Mouse (Mus musculus) limb, embryonic 14.5 days (tissue): ENCODE measurements around the gene Olfr726. TPM values are rescaled to one million over a fixed set of nuclear protein-coding genes. Genes with fewer than 3 reads are reported as not detected.

Experiments used
- ATAC-seq: fragments of 200-750 bp; cut with Nextera tagmentation; 2 replicates; pipeline ENCODE4 v1.8.0; 2017; ENCODE audit warnings: low read depth, moderate number of reproducible peaks, moderate TSS enrichment; ENCODE audit not compliant: low FRiP score
- DNase-seq: peaks from one replicate; pipeline ENCODE4 v3.0.0-alpha.2; 2015; ENCODE audit warnings: low spot score
- H3K27ac ChIP-seq: fragments of 300-500 bp; sonication (generic); replicated peaks from 2 replicates; pipeline ENCODE4 v1.5.1; 2014; ENCODE audit warnings: low read depth, mild to moderate bottlenecking, low read length, moderate library complexity, mixed read lengths
- H3K27me3 ChIP-seq: fragments of 300-500 bp; sonication (generic); 2 replicates; pipeline ENCODE4 v1.6.1; 2014; ENCODE audit warnings: low read length, mixed read lengths; ENCODE audit not compliant: control insufficient read depth, insufficient read depth
- H3K36me3 ChIP-seq: fragments of 300-500 bp; sonication (generic); 2 replicates; pipeline ENCODE4 v1.6.1; 2014; ENCODE audit warnings: mild to moderate bottlenecking, low read length, moderate library complexity, mixed read lengths; ENCODE audit not compliant: control insufficient read depth, insufficient read depth
- H3K4me1 ChIP-seq: fragments of 300-500 bp; sonication (generic); 2 replicates; pipeline ENCODE4 v1.6.1; 2014; ENCODE audit warnings: antibody characterized with exemption, low read length, mixed read lengths; ENCODE audit not compliant: control insufficient read depth, insufficient read depth
- H3K4me2 ChIP-seq: fragments of 300-500 bp; sonication (generic); replicated peaks from 2 replicates; pipeline ENCODE4 v1.6.1; 2014; ENCODE audit warnings: low read depth, mild to moderate bottlenecking, low read length, moderate library complexity; ENCODE audit not compliant: severe bottlenecking
- H3K4me3 ChIP-seq: fragments of 300-500 bp; sonication (generic); replicated peaks from 2 replicates; pipeline ENCODE4 v1.5.1; 2014; ENCODE audit warnings: low read length
- H3K9ac ChIP-seq: fragments of 300-500 bp; sonication (generic); 2 replicates; pipeline ENCODE4 v1.6.1; 2014; ENCODE audit warnings: mild to moderate bottlenecking, low read depth, low read length, moderate library complexity; ENCODE audit not compliant: severe bottlenecking
- H3K9me3 ChIP-seq: fragments of 300-500 bp; sonication (generic); 2 replicates; pipeline ENCODE4 v1.6.1; 2016; ENCODE audit warnings: low read length; ENCODE audit not compliant: control insufficient read depth
- POLR2A ChIP-seq: fragments of 200-500 bp; IDR thresholded peaks from 2 replicates; pipeline ENCODE4 v1.8.0; 2012; ENCODE audit warnings: inconsistent platforms, mild to moderate bottlenecking, moderate library complexity, borderline replicate concordance; ENCODE audit not compliant: insufficient read depth, insufficient read length; ENCODE audit errors: extremely low read depth
- WGBS: fragments of 180-500 bp; shearing (Covaris S2); extraction: QIAGEN DNeasy Blood & Tissue Kit; methylation state at CpG from one replicate; pipeline ENCODE4 v1.1.7; 2014; 5-methylcytosine and 5-hydroxymethylcytosine counted together
- polyA plus RNA-seq, 2 experiments: library from polyadenylated mRNA; depleted of rRNA in 1 of 2; stranded (reverse) in 1 of 2; unstranded in 1 of 2; fragments of >200 nt; fragmentation: Nextera tagmentation in 1 of 2; extraction: Ambion mirVana in 1 of 2; gene quantifications; 2 replicates each; pipeline versions ENCODE4 v1.2.1 to v1.2.3; 2012 to 2014

The Olfr726 gene
- polyA plus RNA-seq, 2 experiments: not detected

DNA sequence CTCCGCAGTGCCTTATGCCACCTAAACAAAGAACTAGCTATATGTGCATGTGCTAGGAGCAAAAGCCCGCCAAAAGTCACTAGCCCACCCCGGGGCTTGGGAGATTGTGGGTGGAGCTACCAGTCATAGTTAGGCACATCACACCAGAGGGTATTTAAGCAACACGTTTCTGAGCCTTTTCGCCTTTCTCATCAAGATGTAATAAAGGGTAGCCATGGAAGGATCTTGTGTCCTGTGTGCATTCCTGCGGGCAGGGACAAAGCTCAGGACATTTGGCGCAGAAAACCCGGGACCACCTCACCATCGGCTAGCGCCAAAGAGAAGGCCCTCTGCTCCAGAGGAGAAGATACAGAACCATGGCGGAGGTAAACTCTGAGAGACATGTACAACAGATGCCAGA is 29.6 kb downstream of the Olfr726 start:
- H3K4me2 ChIP-seq: peak overlapping the region; percentile 70
- no peaks in the 10 kb centered on the region for H3K27me3 ChIP-seq
- TF ChIP-seq POLR2A: no peak
- H3K27ac ChIP-seq: peak overlapping the region; percentile 92
- no peaks in the 10 kb centered on the region for H3K36me3 ChIP-seq
- 12% methylated on average over 11 of the region's 11 CpGs for whole genome bisulfite sequencing
- H3K9me3 ChIP-seq: no peaks in the 10 kb centered on the region
- DNase-seq: peak; percentile 36
- no peaks in the 10 kb centered on the region for H3K4me1 ChIP-seq
- no peak for ATAC-seq
- H3K4me3 ChIP-seq: peak overlapping the region; percentile 70
- peak overlapping the region; percentile 72 for H3K9ac ChIP-seq

DNA sequence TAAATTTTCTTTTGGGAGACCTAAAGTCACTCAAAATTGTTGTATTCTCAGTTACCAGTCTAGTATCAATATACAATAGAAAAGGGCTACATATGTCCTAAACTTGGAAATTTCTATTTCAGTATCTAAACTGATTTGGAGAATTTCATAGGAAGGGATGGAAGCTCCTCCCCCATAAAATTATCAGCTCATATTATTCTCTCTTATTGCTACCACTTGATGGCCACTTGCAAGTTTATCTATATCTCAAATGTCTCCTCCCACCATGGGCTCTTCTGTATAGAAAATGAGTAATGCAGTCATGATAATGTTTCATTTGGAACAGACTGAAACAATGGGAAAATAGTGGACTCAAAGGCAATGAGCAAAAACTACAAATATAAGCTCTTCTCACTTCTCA is 50.5 kb downstream of the Olfr726 start, which contains the start of gene Olfr725:
Gene Olfr725 (minus strand): TSS at position 101 of the 400 bp plus-strand sequence.
- Histone ChIP-seq H3K4me3 (no peak within 1 kb of the TSS), H3K9me3 (no peaks in the 10 kb centered on the region), H3K9ac (no peak within 1 kb of the TSS), H3K4me1 (no peaks in the 10 kb centered on the region), H3K27ac (no peak within 1 kb of the TSS), H3K4me2 (no peak within 1 kb of the TSS), H3K36me3 (no peaks in the 10 kb centered on the region), H3K27me3 (no peaks in the 10 kb centered on the region)
- no peak for TF ChIP-seq POLR2A
- ATAC-seq (no peak), DNase-seq (no peak)

Other genes with a start within 250 kb of the Olfr726 start
- not detected in 2 replicates for gene Olfr722, start 189.0 kb downstream of the Olfr726 start, polyA plus RNA-seq (2012; rRNA removed)
- gene Olfr722, start 189.0 kb downstream of the Olfr726 start, polyA plus RNA-seq (2014; fragmentation: Nextera tagmentation; extraction: Ambion mirVana): not detected in 2 replicates
- gene Olfr723, start 159.2 kb downstream of the Olfr726 start, polyA plus RNA-seq (2012; rRNA removed): not detected in 2 replicates
- gene Olfr723, start 159.2 kb downstream of the Olfr726 start, polyA plus RNA-seq (2014; fragmentation: Nextera tagmentation; extraction: Ambion mirVana): not detected in 2 replicates
- not detected in 2 replicates for gene Olfr724, start 127.7 kb downstream of the Olfr726 start, polyA plus RNA-seq (2012; rRNA removed)
- not detected in 2 replicates for gene Olfr724, start 127.7 kb downstream of the Olfr726 start, polyA plus RNA-seq (2014; fragmentation: Nextera tagmentation; extraction: Ambion mirVana)
- gene Olfr725, start 50.6 kb downstream of the Olfr726 start, polyA plus RNA-seq (2012; rRNA removed): not detected in 2 replicates
- gene Olfr725, start 50.6 kb downstream of the Olfr726 start, polyA plus RNA-seq (2014; fragmentation: Nextera tagmentation; extraction: Ambion mirVana): not detected in 2 replicates
- gene Olfr727, start 32.2 kb upstream of the Olfr726 start, polyA plus RNA-seq (2012; rRNA removed): not detected in 2 replicates
- not detected in 2 replicates for gene Olfr727, start 32.2 kb upstream of the Olfr726 start, polyA plus RNA-seq (2014; fragmentation: Nextera tagmentation; extraction: Ambion mirVana)
- not detected in 2 replicates for gene Olfr728, start 51.7 kb upstream of the Olfr726 start, polyA plus RNA-seq (2012; rRNA removed)
- gene Olfr728, start 51.7 kb upstream of the Olfr726 start, polyA plus RNA-seq (2014; fragmentation: Nextera tagmentation; extraction: Ambion mirVana): not detected in 2 replicates
- gene Olfr729, start 62.0 kb upstream of the Olfr726 start, polyA plus RNA-seq (2012; rRNA removed): not detected in 2 replicates
- gene Olfr729, start 62.0 kb upstream of the Olfr726 start, polyA plus RNA-seq (2014; fragmentation: Nextera tagmentation; extraction: Ambion mirVana): not detected in 2 replicates
- gene Olfr730, start 97.2 kb upstream of the Olfr726 start, polyA plus RNA-seq (2012; rRNA removed): not detected in 2 replicates
- gene Olfr730, start 97.2 kb upstream of the Olfr726 start, polyA plus RNA-seq (2014; fragmentation: Nextera tagmentation; extraction: Ambion mirVana): not detected in 2 replicates
- not detected in 2 replicates for gene Olfr731, start 150.9 kb upstream of the Olfr726 start, polyA plus RNA-seq (2012; rRNA removed)
- gene Olfr731, start 150.9 kb upstream of the Olfr726 start, polyA plus RNA-seq (2014; fragmentation: Nextera tagmentation; extraction: Ambion mirVana): not detected in 2 replicates
- not detected in 2 replicates for gene Olfr732, start 193.3 kb upstream of the Olfr726 start, polyA plus RNA-seq (2012; rRNA removed)
- gene Olfr732, start 193.3 kb upstream of the Olfr726 start, polyA plus RNA-seq (2014; fragmentation: Nextera tagmentation; extraction: Ambion mirVana): not detected in 2 replicates
- 0.12 TPM in 1 of 2 replicates, not detected in the other for gene Olfr733, start 210.6 kb upstream of the Olfr726 start, polyA plus RNA-seq (2012; rRNA removed)
- not detected in 2 replicates for gene Olfr733, start 210.6 kb upstream of the Olfr726 start, polyA plus RNA-seq (2014; fragmentation: Nextera tagmentation; extraction: Ambion mirVana)
- not detected in 2 replicates for gene Olfr734, start 235.8 kb upstream of the Olfr726 start, polyA plus RNA-seq (2012; rRNA removed)
- gene Olfr734, start 235.8 kb upstream of the Olfr726 start, polyA plus RNA-seq (2014; fragmentation: Nextera tagmentation; extraction: Ambion mirVana): not detected in 2 replicates